Mouse (Mus musculus) embryonic facial prominence, embryonic 14.5 days (tissue): ENCODE measurements around the gene Cct5. TPM values are rescaled to one million over a fixed set of nuclear protein-coding genes. Genes with fewer than 3 reads are reported as not detected.

Experiments
- ATAC-seq: fragments of 200-750 bp; cut with Nextera tagmentation; 2 replicates; pipeline ENCODE4 v1.8.0; 2017; ENCODE audit warnings: low read depth, moderate number of reproducible peaks, moderate TSS enrichment
- DNase-seq: peaks from one replicate; pipeline ENCODE4 v3.0.0-alpha.2; 2015; ENCODE audit warnings: low spot score
- H3K27ac ChIP-seq: fragments of 300-500 bp; sonication (generic); replicated peaks from 2 replicates; pipeline ENCODE4 v1.5.1; 2014; ENCODE audit warnings: low read depth, mild to moderate bottlenecking, low read length, moderate library complexity
- H3K27me3 ChIP-seq: fragments of 300-500 bp; sonication (generic); replicated peaks from 2 replicates; pipeline ENCODE4 v1.6.1; 2014; ENCODE audit warnings: low read length; ENCODE audit not compliant: control insufficient read depth, insufficient read depth
- H3K36me3 ChIP-seq: fragments of 300-500 bp; sonication (generic); 2 replicates; pipeline ENCODE4 v1.6.1; 2014; ENCODE audit warnings: low read length, mixed read lengths; ENCODE audit not compliant: control insufficient read depth, insufficient read depth
- H3K4me1 ChIP-seq: fragments of 300-500 bp; sonication (generic); 2 replicates; pipeline ENCODE4 v1.6.1; 2014; ENCODE audit warnings: antibody characterized with exemption, low read length; ENCODE audit not compliant: control insufficient read depth, insufficient read depth
- H3K4me2 ChIP-seq: fragments of 300-500 bp; sonication (generic); 2 replicates; pipeline ENCODE4 v1.6.1; 2014; ENCODE audit warnings: low read depth, mild to moderate bottlenecking, low read length, moderate library complexity, mixed read lengths
- H3K4me3 ChIP-seq: fragments of 300-500 bp; sonication (generic); 2 replicates; pipeline ENCODE4 v1.5.1; 2014; ENCODE audit warnings: low read depth, mild to moderate bottlenecking, low read length
- H3K9ac ChIP-seq: fragments of 300-500 bp; sonication (generic); 2 replicates; pipeline ENCODE4 v1.6.1; 2014; ENCODE audit warnings: low read depth, mild to moderate bottlenecking, low read length, moderate library complexity, mixed read lengths
- H3K9me3 ChIP-seq: fragments of 300-500 bp; sonication (generic); 2 replicates; pipeline ENCODE4 v1.6.1; 2016; ENCODE audit warnings: low read length; ENCODE audit not compliant: control insufficient read depth
- WGBS: fragments of 180-500 bp; shearing (Covaris S2); extraction: QIAGEN DNeasy Blood & Tissue Kit; methylation state at CpG from one replicate; pipeline ENCODE4 v1.1.7; 2014; 5-methylcytosine and 5-hydroxymethylcytosine counted together
- polyA plus RNA-seq: library from polyadenylated mRNA; unstranded; fragments of >200 nt; fragmentation: Nextera tagmentation; extraction: Ambion mirVana; gene quantifications from 2 replicates; pipeline ENCODE4 v1.2.1, GENCODE M21; 2014

Cct5 gene
- polyA plus RNA-seq, 1 experiment from 2014 or later = 494 TPM

- no peak for DNase-seq
- no peak overlapping the region for H3K4me3 ChIP-seq
- H3K4me1 ChIP-seq = peaks cover 20% of the 10 kb centered on the region
- H3K4me2 ChIP-seq = no peak overlapping the region
- no peaks in the 10 kb centered on the region for H3K27me3 ChIP-seq
- no peaks in the 10 kb centered on the region for H3K9me3 ChIP-seq
- no peaks in the 10 kb centered on the region for H3K36me3 ChIP-seq
- no peak overlapping the region for H3K9ac ChIP-seq
- no peak for ATAC-seq
- WGBS = 64% methylated on average over 1 of the region's 1 CpGs
- no peak overlapping the region for H3K27ac ChIP-seq
Measured at GRCm38 (mm10) chr15:31565786-31566185, 35.8 kb downstream of the Cct5 start.

GRCm38 (mm10) chr15:31565184-31565583 is 36.4 kb downstream of the Cct5 start, which contains the start of gene Cmbl:
Gene Cmbl, plus strand, starts transcription at chr15:31565389.
- H3K27ac ChIP-seq = no peak within 1 kb of the TSS

GRCm38 (mm10) chr15:31563577-31564546 is 37.7 kb downstream of the Cct5 start:
- no peaks in the 10 kb centered on the region for H3K9me3 ChIP-seq
- ATAC-seq = no peak
- H3K4me2 ChIP-seq = 0 out of 2 replicates have a peak overlapping the region, but pooled peaks have one; percentile 14
- peak overlapping the region; percentile 25; the same call in 1 of the 2 replicates for H3K27ac ChIP-seq
- H3K9ac ChIP-seq = no peak overlapping the region
- no peaks in the 10 kb centered on the region for H3K27me3 ChIP-seq
- 40% methylated on average over 19 of the region's 19 CpGs for WGBS
- H3K36me3 ChIP-seq = no peaks in the 10 kb centered on the region
- peaks cover 7% of the 10 kb centered on the region; the same call in 1 of the 2 replicates for H3K4me1 ChIP-seq
- no peak overlapping the region for H3K4me3 ChIP-seq
- DNase-seq = peak; percentile 47

More at GRCm38 (mm10) chr15:31565184-31565583, 36.4 kb downstream of the Cct5 start, which contains the start of gene Cmbl:
- ATAC-seq (no peak), DNase-seq (no peak)
- no peaks in the 10 kb centered on the region for H3K36me3 ChIP-seq
- no peak within 1 kb of the TSS for H3K4me3 ChIP-seq
- peaks cover 14% of the 10 kb centered on the region; the same call in 1 of the 2 replicates for H3K4me1 ChIP-seq
- H3K27me3 ChIP-seq = no peaks in the 10 kb centered on the region
- no peaks in the 10 kb centered on the region for H3K9me3 ChIP-seq
- H3K4me2 ChIP-seq = no peak within 1 kb of the TSS
- 72% methylated on average over 5 of the region's 5 CpGs for WGBS
- no peak within 1 kb of the TSS for H3K9ac ChIP-seq

GRCm38 (mm10) chr15:31562847-31563246 is 38.8 kb downstream of the Cct5 start:
- no peak overlapping the region for H3K9ac ChIP-seq
- H3K27me3 ChIP-seq = no peaks in the 10 kb centered on the region
- no peaks in the 10 kb centered on the region for H3K9me3 ChIP-seq
- no peak for DNase-seq
- no peak overlapping the region for H3K4me2 ChIP-seq
- H3K4me3 ChIP-seq = no peak overlapping the region
- ATAC-seq = no peak
- H3K36me3 ChIP-seq = no peaks in the 10 kb centered on the region
- 87% methylated on average over 8 of the region's 8 CpGs for WGBS
- no peaks in the 10 kb centered on the region for H3K4me1 ChIP-seq
- no peak overlapping the region for H3K27ac ChIP-seq

GRCm38 (mm10) chr15:31561976-31562375 is 39.6 kb downstream of the Cct5 start:
- H3K4me2 ChIP-seq = no peak overlapping the region
- WGBS = 94% methylated on average over 4 of the region's 4 CpGs
- H3K9ac ChIP-seq = no peak overlapping the region
- no peak overlapping the region for H3K27ac ChIP-seq
- no peaks in the 10 kb centered on the region for H3K4me1 ChIP-seq
- no peak overlapping the region for H3K4me3 ChIP-seq
- ATAC-seq (no peak), DNase-seq (no peak)
- H3K36me3 ChIP-seq = no peaks in the 10 kb centered on the region
- H3K27me3 ChIP-seq = no peaks in the 10 kb centered on the region
- no peaks in the 10 kb centered on the region for H3K9me3 ChIP-seq

GRCm38 (mm10) chr15:31561390-31561789 is 40.2 kb downstream of the Cct5 start:
- WGBS = 72% methylated on average over 6 of the region's 6 CpGs

GRCm38 (mm10) chr15:31554855-31555254 is 46.7 kb downstream of the Cct5 start:
- Histone ChIP-seq H3K4me1 (no peaks in the 10 kb centered on the region), H3K27ac (no peak overlapping the region), H3K9me3 (no peaks in the 10 kb centered on the region), H3K36me3 (no peaks in the 10 kb centered on the region), H3K4me2 (no peak overlapping the region), H3K27me3 (no peaks in the 10 kb centered on the region), H3K4me3 (no peak overlapping the region), H3K9ac (no peak overlapping the region)
- no peak for ATAC-seq
- no peak for DNase-seq
- 83% methylated on average over 2 of the region's 2 CpGs for WGBS

More at GRCm38 (mm10) chr15:31561390-31561789, 40.2 kb downstream of the Cct5 start:
- Histone ChIP-seq H3K4me3 (no peak overlapping the region), H3K4me2 (no peak overlapping the region), H3K9ac (no peak overlapping the region), H3K9me3 (no peaks in the 10 kb centered on the region), H3K27ac (no peak overlapping the region), H3K4me1 (no peaks in the 10 kb centered on the region), H3K36me3 (no peaks in the 10 kb centered on the region), H3K27me3 (no peaks in the 10 kb centered on the region)
- DNase-seq = no peak
- ATAC-seq = no peak

GRCm38 (mm10) chr15:31550381-31550780 is 51.2 kb downstream of the Cct5 start:
- ATAC-seq = no peak
- 79% methylated on average over 4 of the region's 4 CpGs for WGBS
- Histone ChIP-seq H3K36me3 (no peaks in the 10 kb centered on the region), H3K4me2 (no peak overlapping the region), H3K9ac (no peak overlapping the region), H3K27ac (no peak overlapping the region), H3K9me3 (no peaks in the 10 kb centered on the region), H3K4me3 (no peak overlapping the region), H3K27me3 (no peaks in the 10 kb centered on the region), H3K4me1 (no peaks in the 10 kb centered on the region)
- DNase-seq = no peak
